Mouse (Mus musculus) kidney, adult 8-10 months (tissue): ENCODE data around the gene Bicral.

Experiments
- DNase-seq, 2 experiments: peaks; one replicate each; pipeline ENCODE4 v3.0.0; 2022

Bicral gene

DNA sequence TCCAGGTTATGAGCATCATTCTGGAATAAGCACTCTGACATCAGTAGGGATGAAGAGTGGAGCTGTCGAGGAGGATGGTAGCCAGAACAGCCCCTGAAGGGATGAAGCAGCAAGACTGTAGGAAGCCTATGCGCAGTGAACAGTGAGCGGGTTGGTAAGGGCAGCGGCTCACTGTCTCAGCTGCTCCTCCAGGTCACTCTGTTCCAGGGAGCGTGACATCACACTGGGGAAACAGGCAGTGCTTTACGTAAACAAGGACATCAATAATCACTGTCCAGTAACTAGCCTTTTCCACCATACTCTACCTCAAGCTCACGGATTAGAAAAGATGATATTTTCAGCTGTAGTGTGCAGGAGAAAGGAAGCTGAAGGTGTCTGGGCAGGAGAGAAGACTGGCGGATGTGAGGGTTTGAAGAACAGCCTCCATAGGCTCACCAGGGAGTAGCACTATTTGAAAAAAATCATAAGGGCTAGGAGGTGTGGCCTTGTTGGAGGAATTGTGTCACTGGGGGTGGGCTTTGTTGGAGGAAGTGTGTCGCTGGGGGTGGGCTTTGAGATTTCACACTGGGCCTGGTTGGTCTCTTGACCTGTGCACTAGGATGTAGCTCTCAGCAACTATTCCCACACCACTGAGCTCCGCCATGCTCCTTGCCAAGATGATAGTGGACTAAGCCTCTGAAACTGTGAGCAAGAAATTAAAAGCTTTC is 17.8 kb downstream of the Bicral start:
- DNase-seq: no peak

DNA sequence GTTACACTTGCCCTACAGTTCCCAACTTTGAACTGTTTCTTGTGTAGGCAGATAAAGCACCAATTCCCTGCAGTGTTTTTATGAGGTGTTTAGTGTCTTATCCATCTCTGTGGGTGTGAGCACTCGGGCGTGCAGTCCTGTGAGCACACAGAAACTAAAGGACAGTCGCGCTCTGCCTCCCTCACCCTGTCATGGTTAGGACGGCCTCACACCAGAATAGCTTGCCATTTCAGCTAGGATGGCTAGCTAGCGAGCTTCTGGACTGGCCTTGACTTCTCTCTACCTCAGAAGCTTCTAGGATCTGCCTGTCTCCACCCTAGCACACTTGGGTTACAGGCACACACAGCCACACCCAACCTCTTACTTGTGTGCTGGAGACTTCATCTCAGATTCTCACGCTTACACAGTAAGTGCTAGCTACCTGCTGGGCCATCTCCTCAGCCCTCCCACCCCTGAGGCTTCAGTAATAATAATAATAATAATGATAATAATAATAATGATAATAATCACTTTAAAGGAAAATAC is 19.8 kb downstream of the Bicral start:
- no peak for DNase-seq

DNA sequence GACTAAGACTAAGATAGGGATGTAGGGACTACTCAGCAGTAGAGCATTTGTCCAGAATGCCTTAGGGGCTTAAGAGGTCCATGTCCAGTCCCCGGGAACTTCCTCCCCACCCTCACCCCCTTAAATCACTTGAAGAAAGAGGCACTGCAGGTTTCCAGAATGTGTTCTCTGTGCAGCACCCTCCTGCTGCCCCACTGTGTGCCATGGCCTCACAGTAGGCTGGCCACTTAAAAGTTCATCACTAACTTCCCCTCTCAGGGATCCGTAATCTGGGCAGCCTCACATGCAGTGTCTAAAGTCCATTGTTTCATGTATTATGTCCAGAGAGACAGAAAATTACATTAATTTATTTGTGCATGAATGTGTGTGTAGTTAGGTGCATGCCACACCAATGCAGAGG is 20.4 kb downstream of the Bicral start:
- no peak for DNase-seq

DNA sequence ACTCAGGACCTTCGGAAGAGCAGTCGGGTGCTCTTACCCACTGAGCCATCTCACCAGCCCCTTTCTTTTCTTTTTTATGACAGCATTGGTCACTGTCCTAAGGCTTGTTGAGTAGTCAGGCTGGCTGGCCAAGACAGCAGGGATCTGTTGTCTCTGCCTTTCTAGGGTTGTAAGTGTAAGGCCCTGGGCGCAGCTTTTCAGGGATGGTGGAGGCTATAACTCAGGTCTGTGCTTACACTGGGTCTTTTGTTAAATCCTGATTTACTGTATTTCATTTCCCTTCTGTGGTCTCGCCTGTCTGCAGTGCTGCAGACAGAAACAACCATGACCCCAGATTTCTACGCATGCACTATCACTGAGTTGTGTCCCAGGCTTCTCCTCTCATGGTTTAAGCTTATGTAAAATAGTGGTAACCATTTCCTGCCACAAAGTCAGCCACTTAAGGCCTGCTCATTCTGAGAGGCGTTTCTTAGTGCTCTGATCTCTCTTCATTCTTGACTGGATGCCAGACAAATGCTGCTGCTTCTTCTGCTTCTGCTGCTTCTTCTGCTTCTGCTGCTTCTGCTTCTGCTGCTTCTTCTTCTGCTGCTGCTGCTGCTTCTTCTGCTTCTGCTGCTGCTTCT is 23.1 kb downstream of the Bicral start:
- DNase-seq: no peak

DNA sequence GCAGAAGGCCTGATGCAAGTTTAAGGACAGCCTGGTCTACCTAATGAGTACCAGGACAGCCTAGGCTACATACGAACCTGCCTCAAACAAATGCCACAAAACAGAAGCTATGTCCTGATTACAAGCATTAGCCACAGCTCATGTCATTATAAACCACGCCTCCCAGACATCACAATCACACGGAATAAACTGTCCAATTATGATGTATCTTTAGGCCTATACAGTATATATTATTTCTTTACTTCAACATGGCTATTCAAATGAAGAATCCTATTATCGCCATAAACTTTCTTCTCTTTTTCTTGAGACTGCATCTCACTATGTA is 25.3 kb downstream of the Bicral start:
- DNase-seq: no peak

DNA sequence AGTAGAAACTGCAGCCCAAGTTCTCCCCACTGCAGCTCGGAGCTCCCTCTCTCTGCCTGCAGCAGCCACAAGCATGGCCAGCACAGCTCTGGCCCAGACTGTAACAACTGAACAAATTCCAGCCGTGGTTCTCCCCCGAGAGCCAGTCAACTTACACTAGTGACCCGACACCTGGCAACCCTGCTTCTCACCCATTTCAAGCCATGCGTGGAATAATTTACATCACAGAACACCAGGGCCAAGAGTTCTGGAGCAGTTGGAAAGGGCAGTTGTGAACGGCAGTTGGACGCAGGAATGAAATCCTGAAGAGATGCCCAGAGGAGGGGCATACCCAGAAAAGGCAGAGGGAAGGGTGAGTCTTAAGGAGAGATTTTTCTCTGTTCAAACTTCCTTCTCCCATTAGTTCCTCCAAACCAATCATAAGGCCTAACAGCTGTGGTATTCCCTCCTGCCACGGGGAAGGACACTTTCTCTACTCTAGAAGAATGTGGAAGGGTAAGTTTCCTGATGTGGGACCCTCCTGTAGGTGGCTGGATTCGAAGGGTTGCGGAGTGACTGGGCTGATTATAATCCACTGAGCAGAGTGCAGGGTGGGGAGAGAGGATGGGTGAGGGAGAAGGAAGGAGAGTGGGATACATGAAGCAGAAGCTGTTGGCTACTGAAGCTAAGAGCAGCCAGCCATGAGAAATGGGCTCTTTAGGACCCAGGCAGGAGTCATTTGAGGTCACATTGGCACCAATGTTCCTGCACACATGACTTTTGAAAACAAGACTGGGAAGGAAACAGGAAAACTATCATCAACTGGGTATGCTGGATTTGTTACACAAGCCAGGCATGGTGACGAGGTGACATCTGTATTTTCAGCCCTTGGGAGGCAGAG is 25.9 kb downstream of the Bicral start:
- DNase-seq: peak; percentile 78 to 80

DNA sequence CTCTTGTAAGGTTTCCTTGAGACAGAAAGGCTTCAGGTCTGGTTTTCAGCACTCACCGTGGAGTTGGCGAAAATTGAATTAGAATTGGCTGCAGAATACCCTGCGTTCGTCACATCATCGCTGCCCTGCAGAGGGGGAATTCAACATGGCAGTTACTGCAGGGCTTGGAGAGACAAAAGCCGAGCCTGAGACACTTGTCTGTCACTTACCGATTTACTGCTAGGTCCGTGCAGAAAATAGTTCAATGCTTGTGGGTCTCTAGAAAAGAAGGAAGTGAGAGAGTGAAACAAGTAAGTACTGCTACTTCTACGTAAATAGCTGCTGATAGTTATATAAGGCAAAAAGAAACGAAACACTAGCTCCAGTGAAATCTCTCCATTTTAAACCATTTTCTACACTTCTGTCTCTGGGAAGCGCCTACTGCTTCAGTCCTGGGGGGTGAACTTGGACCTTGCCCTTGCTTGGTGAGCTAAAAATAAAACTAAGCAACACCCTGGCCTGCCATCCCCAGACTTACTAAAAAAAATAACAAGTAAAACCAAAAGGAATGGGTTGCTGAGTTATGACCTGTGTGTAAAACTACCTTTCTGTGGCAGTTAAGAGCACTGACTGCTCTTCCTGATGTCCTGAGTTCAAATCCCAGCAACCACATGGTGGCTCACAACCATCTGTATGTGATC is 28.3 kb downstream of the Bicral start:
- peak; percentile 49 to 56 for DNase-seq

DNA sequence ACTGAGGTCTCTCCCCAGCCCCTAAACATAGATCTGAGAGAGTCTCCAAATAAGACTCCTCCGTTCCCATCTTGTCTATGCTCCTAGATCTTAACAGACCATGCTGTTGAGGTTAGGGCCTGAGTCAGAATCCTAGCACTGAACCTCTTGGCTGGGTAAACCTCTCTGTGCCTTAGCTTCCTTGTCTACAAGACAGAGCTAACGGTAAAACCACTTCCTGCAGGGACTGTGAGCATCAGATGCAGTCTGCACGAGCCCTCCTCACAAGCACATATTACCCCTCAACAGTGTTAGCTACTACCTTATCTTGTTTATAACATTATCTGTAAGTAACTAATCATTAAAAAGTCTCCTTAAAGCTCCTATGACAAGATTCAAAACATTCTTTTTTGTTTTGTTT is 29.3 kb downstream of the Bicral start:
- DNase-seq: no peak

DNA sequence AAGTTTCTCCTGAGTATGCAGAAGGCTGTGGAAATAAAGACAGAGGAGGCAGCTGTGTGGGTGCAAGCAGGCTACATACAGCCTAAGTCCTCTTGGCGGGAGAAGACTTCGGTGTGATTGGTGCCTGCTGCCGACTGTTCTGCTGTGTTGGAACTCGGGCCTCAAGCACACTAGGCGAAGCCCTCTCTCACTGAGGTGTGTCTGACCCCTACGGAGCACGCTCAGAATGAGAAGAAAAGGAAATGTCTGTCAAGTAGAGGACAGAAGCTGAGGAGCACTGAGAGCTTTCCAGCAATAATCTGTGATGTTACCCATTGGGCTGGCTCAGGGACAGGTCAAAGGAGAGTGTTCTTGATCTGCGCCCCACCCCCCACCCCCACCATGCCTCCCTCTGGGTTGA is 35.2 kb downstream of the Bicral start:
- no peak for DNase-seq

DNA sequence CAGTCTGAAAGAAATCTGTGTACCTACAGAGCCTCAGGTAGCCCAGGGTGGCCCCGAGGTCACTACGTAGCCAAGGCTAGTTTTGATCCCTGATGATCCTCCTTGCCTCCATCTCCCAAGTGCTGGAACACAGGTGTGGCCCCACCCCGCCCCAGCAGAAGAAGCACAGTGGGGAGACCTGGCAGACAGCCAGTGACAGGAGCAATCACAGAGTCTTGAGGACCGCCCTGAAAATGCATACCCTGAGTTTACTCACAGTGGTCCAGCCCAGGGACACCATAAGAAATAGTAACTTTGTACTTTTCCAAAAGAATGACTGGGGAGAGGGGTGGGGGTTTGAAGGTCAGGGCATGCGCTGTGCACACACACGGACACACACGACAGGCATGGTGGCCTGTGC is 37.7 kb downstream of the Bicral start:
- DNase-seq: no peak

DNA sequence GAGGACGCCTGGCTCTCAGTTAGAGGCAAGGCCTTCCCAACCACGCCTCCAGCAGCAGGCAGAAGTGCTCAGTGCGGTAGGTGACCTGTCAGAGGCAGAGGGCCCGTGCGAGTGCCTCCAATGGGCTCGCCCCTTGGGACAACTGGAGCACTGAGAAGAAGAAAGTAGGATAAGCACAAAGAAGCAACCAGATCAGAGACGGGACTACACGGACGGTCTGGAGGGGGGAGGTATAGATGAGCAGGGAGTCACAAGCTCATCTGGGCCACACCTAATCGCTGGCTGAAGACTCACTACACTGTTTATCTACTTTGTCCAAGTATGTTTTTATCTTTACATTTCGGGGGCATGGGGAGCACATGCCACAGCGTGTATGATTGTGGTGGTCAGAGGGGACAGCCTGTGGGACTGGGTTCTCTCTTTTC is 40.5 kb downstream of the Bicral start:
- no peak for DNase-seq

DNA sequence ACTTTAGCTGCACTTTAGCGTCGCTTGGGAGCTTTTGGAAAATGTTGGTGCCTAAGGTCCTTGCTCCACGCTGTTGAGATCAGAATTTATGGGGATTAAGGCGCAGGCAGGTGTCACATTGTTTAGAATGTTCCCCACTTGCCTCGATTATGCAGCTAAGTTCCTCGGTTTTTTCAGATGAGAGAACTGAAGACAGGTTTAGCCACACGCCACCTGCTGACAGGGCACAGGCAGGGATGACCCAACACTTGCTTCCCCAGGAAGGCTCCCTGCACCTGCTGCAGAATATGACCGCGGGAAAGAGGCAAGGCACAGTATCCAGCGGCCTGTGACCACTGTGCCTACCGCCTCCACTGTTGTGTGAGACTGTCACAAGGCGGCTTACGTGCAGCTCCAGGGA is 42.0 kb downstream of the Bicral start:
- no peak for DNase-seq

DNA sequence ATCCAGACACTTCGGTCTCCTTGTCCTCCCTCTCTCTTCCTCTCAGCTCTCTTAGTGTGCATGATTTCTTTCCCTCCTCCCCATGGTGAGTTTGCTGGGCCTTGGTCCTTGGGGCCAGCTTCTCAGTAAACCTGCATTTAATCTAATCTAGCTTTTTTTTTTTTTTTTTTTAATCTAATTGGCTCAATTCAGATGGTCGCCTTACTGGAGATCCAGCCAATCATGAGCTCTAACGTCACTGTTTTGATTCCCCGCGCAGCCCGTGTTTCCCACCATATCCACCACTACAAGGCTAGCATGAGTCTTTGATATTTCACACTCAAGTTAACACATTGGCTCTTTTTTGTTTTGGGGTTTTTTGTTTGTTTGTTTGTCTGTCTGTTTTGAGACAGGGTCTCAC is 43.8 kb downstream of the Bicral start:
- DNase-seq: no peak

DNA sequence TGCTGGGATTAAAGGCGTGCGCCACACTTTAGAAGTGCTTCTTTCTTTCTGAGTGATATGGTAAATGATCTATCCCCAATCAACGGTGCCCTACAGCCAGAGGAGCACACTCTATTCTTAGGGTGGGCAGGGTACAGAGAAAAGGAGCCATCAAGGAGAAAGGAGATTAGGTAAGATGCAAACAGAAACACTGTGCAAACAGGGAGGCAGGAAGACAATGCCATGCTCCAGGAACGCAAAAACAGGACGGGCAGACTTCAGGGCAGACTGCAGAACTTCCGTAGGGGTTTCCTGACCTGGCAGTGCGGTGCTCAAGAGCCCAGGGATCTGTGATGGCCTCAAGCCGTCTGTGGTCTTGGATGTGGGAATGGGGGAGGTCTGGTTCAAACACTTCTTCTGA is 44.6 kb downstream of the Bicral start:
- DNase-seq: no peak

DNA sequence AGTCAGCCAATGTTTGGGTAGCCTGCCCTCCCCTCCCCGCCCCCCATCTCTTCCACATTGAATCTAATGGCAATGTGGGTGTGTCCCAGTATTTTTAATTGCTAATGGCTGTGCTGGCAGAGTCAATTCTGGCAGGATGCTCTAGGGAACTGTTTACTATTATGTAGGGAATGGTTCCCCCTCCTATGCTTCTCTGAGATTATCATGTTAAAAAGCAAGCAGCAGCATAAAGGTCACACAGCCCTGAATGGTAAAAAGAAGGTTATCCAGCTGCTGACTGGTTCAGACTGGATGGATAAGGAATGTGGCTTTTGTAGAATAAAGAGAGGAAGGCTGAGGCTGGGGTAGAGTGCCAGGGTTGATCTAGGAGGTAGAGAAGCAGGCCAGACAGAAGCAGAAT is 45.8 kb downstream of the Bicral start:
- no peak for DNase-seq

DNA sequence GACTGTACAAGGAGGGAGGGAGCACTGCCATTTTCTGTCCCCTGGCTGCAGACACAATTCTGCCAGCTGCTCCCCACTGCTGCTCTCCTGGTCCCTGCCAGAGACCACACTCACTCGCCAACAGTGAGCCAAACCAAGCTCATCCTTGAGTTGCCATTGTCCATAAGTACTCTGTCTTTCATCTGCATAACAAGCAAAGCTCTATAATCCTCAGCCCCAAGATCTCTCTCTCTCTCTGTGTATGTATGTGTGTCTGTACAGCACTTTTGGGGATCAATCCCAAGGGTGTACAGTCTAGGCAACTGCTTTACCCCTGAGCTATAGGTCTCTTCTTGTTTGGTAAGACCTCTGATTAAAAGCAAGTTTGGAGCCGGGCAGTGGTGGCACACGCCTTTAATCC is 47.6 kb downstream of the Bicral start:
- no peak for DNase-seq

DNA sequence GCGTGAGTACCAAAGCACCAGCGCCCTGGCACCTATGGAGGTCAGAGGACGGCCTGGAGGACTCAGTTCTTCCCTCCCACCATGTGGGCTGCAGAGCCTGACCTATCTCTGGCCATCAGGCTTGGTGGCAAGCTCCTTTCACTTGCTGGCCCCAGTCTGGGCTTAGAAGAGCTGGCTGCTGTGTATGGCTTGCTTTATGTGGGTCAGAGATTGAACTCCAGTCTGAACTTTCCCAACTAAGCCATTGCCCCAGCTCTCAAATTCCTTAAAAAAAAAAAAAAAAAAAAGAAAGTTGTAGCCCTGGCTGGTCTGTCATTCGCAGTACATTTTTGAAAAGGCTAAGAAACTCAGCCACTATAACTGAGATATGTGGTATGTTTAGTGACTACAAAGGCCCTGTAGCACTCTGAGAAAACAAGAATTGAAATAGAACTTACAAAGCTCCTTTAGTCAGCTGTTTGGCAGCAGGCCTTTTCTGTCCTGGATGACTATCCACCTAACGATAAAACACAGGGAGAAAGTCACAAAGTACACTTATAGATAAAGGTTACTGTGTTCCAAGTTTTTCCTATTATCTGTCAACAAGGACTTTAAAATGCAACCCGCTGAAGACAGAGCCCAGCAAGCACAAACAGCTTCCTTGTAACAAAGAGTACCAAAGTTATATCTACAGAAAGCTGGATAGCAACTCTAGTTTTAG is 49.0 kb downstream of the Bicral start:
- no peak for DNase-seq

DNA sequence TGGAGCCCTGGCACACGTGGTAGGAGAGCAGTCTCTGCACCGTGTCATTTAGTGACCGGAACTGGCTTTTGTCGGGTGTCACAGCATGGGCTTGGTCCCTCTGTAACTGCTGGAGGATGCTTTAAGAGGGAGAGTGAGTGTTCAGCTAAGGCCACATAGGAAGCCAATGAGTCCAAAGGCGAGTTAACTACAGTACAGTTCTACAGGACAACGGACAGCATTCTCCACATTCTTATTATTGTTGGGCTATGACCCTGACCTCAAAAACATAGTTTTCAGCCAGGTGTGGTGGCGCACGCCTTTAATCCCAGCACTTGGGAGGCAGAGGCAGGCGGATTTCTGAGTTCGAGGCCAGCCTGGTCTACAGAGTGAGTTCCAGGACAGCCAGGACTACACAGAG is 49.9 kb downstream of the Bicral start:
- no peak for DNase-seq

DNA sequence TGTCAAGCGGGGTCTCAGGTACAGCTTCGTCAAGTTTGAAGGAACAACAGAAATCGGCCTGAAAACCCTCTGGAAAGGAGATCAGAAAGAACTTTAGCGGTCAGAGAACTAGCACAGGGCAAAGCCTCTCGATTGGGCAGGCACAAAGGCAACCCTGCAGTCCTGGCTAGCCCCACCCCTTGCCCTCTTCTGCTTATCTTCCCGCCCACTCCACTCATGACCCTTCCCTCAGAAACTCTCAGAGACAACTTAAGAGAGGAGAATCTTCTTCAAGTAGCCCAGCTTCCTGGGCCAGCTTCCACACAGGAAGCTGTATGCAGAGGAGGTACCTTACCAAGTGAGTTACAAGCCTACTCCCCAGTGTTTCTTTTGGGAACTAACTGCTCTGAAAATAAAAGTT is 56.5 kb downstream of the Bicral start:
- no peak for DNase-seq

DNA sequence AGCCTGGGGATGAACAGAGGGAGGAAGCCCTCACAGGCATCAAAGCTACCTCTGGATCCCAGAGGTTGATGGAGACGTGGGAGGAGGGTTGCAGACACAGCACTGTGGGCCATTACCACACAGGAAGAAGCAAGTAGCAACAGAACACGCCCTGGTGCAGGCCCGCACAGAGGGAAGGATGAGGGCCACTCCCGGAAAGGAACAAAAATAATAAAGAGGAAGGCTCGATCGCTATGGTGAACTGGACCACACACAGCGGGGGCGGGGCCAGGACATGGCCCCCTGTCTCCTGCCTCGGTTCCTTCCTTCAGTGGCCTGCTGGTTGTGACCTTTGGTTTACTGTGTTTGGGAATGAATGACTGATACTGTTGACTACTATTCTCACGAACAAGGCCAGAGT is 58.6 kb downstream of the Bicral start:
- DNase-seq: no peak

DNA sequence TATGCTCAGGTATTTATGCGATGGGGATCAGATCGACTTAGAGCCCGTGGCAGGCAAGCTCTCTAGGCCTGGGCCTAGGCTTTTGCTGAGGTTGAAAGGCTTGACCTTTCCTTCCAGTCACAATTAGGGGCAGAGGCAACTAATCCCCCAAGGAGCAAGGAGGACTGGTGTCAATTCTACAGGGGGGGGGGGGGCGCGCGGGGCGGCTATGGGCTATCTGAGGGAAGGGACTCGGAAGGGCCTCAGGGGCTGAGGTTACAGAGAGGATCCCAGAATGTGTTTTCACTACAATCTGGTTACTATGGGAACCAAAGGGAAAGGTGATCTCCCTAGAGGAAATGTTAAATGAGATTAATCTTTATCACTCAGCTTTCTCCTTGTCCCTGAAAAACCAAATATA is 60.9 kb downstream of the Bicral start:
- DNase-seq: no peak

DNA sequence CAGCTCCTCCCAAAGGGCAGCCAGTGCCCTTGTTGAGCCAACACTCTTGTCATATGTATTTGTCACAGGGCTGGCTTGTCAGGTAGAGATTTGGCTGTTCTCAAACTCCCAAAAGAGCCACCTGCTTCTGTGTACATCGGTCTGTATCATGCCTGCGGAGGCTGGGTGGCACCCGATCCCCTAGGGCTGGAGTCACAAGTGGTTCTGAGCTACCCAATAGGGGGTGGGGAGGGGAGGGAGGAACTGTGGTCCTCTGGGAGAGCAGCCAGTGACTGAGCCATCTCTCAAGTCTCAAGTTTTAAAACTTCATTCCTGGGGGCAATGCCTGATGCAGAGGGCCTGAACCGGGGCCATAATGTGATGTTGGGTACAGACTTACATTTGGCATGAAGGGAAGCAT is 61.5 kb downstream of the Bicral start:
- DNase-seq: no peak

DNA sequence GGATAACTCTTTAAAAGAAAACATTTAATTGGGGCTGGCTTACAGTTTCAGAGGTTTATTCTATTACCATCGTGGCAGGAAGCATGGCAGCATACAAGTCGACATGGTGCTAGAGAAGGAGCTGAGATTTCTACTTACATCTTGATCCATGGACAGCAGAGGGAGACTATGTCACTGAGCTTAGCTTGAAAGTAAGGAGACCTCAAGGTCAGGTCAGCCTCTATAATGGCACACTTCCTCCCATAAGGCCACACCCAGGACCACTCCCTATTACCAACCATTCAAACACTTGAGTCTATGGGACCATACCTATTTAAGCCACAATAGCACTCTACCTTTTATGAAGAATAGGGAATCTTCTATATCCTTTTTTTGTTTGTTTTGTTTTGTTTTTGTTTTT is 65.3 kb downstream of the Bicral start:
- no peak for DNase-seq
